Mouse (Mus musculus) gastrocnemius, postnatal 36 days (tissue): ENCODE results near the gene Cyfip2. TPM values are rescaled to one million over a fixed set of nuclear protein-coding genes. Genes with fewer than 3 reads are reported as not detected.
A peak's percentile ranks its signal among the peaks of the same experiment; 100 is the strongest.

Experiments
- DNase-seq, 2 experiments: peaks; one replicate each; pipeline ENCODE4 v3.0.0; 2022
- intact Hi-C: fragments of 180-260 bp; cut with DNase I; formaldehyde crosslinking; loops from one replicate; pipeline ENCODE4 v1.15.1; 2025
- total RNA-seq, 2 experiments: library from RNA; stranded (reverse); gene quantifications; 2 replicates each; pipeline ENCODE4 v1.2.3; 2021

The Cyfip2 gene
- total RNA-seq, 2 experiments from 2014 or later: 1.5 to 1.7 TPM

- no peak for DNase-seq
- intact Hi-C loops: no loop called here
These were observed 30.0 kb downstream of the Cyfip2 start for GRCm38 (mm10) chr11:46282612-46283011.

GRCm38 (mm10) chr11:46278709-46279108 lies 34.0 kb downstream of the Cyfip2 start:
- no peak for DNase-seq
- intact Hi-C loops: no loop called here

- DNase-seq: no peak
- intact Hi-C loops: no loop called here
These were observed 34.5 kb downstream of the Cyfip2 start for GRCm38 (mm10) chr11:46278140-46278539.

- no peak for DNase-seq
- intact Hi-C loops: no loop called here
These were observed 35.9 kb downstream of the Cyfip2 start for GRCm38 (mm10) chr11:46276778-46277177.

- intact Hi-C loops: no loop called here
- no peak for DNase-seq
These were observed 36.5 kb downstream of the Cyfip2 start for GRCm38 (mm10) chr11:46276168-46276567.

- peak; percentile 32 to 51 for DNase-seq
- intact Hi-C loops: no loop called here
These were observed 37.4 kb downstream of the Cyfip2 start for GRCm38 (mm10) chr11:46275302-46275701.

GRCm38 (mm10) chr11:46273969-46274368 lies 38.7 kb downstream of the Cyfip2 start:
- no peak for DNase-seq

GRCm38 (mm10) chr11:46272058-46272681 lies 40.5 kb downstream of the Cyfip2 start:
- intact Hi-C loops: loop anchor here (5.0 kb wide), 1 partner anchor 160 kb away; no protein-coding TSS in a partner anchor
- DNase-seq: no peak

More at GRCm38 (mm10) chr11:46273969-46274368, 38.7 kb downstream of the Cyfip2 start:
- intact Hi-C loops: loop anchor here (5.0 kb wide), 1 partner anchor 158 kb away; no protein-coding TSS in a partner anchor

GRCm38 (mm10) chr11:46269893-46270292 lies 42.8 kb downstream of the Cyfip2 start:
- no peak for DNase-seq

GRCm38 (mm10) chr11:46269391-46269790 lies 43.3 kb downstream of the Cyfip2 start:
- intact Hi-C loops: no loop called here
- no peak for DNase-seq

More at GRCm38 (mm10) chr11:46269893-46270292, 42.8 kb downstream of the Cyfip2 start:
- intact Hi-C loops: loop anchor here (5.0 kb wide), 1 partner anchor 162 kb away; no protein-coding TSS in a partner anchor

- intact Hi-C loops: no loop called here
- DNase-seq: peak in 1 of 2 experiments; percentile 23
These were observed 43.7 kb downstream of the Cyfip2 start for GRCm38 (mm10) chr11:46268991-46269390.

GRCm38 (mm10) chr11:46265031-46265786 lies 47.5 kb downstream of the Cyfip2 start:
- DNase-seq: no peak
- intact Hi-C loops: no loop called here

GRCm38 (mm10) chr11:46264584-46264983 lies 48.1 kb downstream of the Cyfip2 start:
- intact Hi-C loops: no loop called here
- no peak for DNase-seq

- intact Hi-C loops: no loop called here
- no peak for DNase-seq
These were observed 49.4 kb downstream of the Cyfip2 start for GRCm38 (mm10) chr11:46263291-46263690.

- no peak for DNase-seq
- intact Hi-C loops: no loop called here
These were observed 49.8 kb downstream of the Cyfip2 start for GRCm38 (mm10) chr11:46262854-46263253.

- no peak for DNase-seq
- intact Hi-C loops: no loop called here
These were observed 53.9 kb downstream of the Cyfip2 start for GRCm38 (mm10) chr11:46258749-46259148.

GRCm38 (mm10) chr11:46258207-46258606 lies 54.5 kb downstream of the Cyfip2 start:
- no peak for DNase-seq
- intact Hi-C loops: no loop called here

- DNase-seq: no peak
- intact Hi-C loops: no loop called here
These were observed 57.4 kb downstream of the Cyfip2 start for GRCm38 (mm10) chr11:46255291-46255690.

- intact Hi-C loops: no loop called here
- peak; percentile 41 to 48 for DNase-seq
These were observed 60.7 kb downstream of the Cyfip2 start for GRCm38 (mm10) chr11:46251994-46252393.

GRCm38 (mm10) chr11:46248352-46248751 lies 64.3 kb downstream of the Cyfip2 start:
- no peak for DNase-seq
- intact Hi-C loops: no loop called here

GRCm38 (mm10) chr11:46246393-46246792 lies 66.3 kb downstream of the Cyfip2 start:
- intact Hi-C loops: no loop called here
- DNase-seq: no peak

- intact Hi-C loops: no loop called here
These were observed 66.7 kb downstream of the Cyfip2 start for GRCm38 (mm10) chr11:46245926-46246325.

More at GRCm38 (mm10) chr11:46245926-46246325, 66.7 kb downstream of the Cyfip2 start:
- no peak for DNase-seq
